Mouse (Mus musculus): ENCODE results near the gene Ate1. TPM values are rescaled to one million over a fixed set of nuclear protein-coding genes. Genes with fewer than 3 reads are reported as not detected.
A peak's percentile ranks its signal among the peaks of the same experiment; 100 is the strongest.
"Not testable (repeated sequence)": the region's sequence is repeated elsewhere in the genome, so short reads cannot be mapped to it uniquely, and the experiment has no call there.

Gene Ate1
- polyA plus RNA-seq, 1 experiment = 15.6 TPM

DNA sequence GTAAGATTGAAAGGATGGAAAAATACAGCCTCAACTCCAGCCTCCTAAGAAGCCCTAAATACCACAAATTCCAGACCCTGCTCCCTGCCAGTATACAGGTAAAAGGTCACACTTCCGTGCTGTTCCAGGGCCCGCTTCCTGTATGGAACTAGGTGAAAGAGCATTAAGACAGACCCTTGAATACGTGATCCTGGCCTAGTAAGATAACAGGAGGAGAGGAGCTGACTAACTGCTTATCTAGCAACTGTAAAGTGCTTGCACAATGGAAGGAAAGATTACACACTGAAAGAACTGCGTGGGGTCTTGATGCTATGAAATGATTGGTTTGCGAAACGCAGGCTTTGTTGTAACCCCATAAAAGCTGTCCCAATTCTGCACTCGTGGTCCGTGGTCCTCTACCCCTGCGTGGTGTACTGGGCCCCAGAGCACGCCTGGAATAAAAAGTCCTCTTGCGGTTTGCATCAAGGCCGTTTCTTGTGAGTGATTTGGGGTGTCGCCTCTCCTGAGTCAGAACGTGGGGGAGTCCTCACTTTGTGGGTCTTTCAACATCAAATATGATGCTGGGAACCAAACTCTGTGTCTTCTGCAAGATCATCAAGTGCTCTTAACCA, 748 bp upstream of the Ate1 start:
- no peak for DNase-seq (ENCODE audit: low spot score)

- peak; percentile 98 for DNase-seq (ENCODE audit: low spot score)
Observed at GRCm38 (mm10) chr7:130519096-130520048, 797 bp downstream of the Ate1 start.

DNA sequence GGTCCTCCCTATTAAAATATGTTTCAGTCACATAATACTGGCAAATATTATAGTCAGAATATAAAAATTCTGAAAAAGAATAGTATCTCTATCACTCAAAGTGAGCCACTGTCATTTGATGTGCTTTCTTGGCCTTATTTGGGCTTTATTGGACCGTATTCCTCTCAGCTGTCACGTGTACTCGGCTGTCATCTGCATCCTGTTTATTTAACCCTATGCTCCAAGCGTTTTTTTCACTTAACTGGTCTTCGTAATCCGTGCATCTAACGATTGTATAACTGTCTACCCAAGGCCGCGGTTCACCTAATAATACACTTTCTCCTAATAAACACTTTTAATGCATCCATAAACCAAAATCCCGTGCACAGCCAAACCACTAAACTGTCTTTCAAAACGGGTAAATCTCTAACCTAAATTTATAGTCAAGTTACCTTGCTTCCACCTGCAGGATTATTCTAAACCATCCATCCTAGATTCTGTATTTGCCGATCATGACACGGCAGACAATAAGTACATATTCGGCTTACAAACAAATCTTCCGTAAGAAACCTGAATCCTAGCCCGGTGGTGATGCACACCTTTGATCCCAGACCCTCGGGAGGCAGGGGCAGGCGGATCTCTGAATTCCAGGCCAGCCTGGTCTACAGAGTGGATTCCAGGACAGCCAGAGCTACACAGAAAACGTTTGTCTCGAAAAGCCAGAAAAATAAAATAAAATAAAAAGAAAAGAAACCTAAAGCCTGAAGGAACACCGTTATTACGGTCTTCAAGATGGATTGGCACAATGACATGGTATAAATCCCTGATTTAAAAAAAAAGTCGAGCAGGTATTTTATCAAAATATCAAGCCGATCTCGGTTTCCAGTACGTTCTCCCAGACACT, 1.7 kb downstream of the Ate1 start:
- no peak for DNase-seq (ENCODE audit: low spot score)

DNA sequence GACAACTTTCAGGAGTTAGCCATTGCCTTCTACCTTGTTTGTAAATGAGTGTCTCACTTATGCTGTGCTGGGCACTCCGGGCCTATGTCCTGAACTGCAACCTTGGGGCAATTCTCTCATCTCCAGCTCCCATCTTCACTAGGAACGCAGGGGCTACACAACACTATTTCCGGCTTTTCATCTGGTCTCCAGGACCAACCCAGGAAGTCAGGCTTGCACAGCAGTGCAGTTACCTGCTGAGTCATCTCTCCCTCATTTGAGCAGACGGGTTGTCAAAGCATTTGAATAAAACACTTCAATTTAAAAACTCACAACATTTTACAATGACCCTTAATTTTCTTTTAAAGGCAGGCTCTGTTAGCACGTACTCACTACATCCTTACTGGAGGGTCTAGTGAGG, 9.9 kb downstream of the Ate1 start:
- DNase-seq (ENCODE audit: low spot score) = no peak

- DNase-seq (ENCODE audit: low spot score) = no peak
Observed at GRCm38 (mm10) chr7:130503006-130503405, 17.2 kb downstream of the Ate1 start.

- no peak for DNase-seq (ENCODE audit: low spot score)
Observed at GRCm38 (mm10) chr7:130501499-130501898, 18.7 kb downstream of the Ate1 start.

GRCm38 (mm10) chr7:130493346-130493745, 26.8 kb downstream of the Ate1 start:
- DNase-seq (ENCODE audit: low spot score) = no peak

GRCm38 (mm10) chr7:130492026-130492425, 28.1 kb downstream of the Ate1 start:
- DNase-seq (ENCODE audit: low spot score) = no peak

DNA sequence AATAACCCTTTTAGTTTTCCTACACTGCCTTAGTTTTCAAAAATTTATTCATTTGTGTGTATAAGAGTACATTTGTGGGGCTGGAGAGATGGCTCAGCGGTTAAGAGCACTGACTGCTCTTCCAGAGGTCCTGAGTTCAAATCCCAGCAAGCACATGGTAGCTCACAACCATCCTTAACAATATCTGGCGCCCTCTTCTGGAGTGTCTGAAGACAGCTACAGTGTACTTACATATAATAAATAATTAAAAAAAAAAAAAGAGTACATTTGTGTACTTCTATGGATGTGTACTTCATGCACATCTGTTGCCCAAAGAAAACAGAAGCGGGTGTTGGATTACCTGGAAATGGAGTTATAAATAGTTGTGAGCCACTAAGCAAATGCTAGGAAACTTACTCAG, 41.2 kb downstream of the Ate1 start:
- not testable (repeated sequence) for DNase-seq (ENCODE audit: low spot score)

DNA sequence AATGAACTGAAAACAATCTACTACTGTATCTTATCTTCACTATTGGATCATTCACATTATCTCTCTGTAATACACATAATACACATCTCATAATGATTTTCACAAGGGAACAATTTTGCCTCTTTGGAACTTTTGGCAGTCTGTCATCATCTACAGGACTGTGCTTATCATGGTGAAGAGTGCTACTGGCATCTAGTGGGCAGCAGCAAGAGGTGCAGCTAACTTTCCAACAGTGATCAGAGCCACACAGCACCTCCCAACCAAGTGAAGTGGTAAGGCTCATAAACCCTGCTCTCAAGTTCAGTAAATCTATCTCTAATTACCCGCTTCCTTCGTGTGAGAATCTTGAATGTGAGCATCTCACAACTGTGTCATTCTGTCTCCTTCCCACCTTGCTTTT, 44.2 kb downstream of the Ate1 start:
- DNase-seq (ENCODE audit: low spot score) = no peak

- no peak for DNase-seq (ENCODE audit: low spot score)
Observed at GRCm38 (mm10) chr7:130473881-130474280, 46.3 kb downstream of the Ate1 start.

DNA sequence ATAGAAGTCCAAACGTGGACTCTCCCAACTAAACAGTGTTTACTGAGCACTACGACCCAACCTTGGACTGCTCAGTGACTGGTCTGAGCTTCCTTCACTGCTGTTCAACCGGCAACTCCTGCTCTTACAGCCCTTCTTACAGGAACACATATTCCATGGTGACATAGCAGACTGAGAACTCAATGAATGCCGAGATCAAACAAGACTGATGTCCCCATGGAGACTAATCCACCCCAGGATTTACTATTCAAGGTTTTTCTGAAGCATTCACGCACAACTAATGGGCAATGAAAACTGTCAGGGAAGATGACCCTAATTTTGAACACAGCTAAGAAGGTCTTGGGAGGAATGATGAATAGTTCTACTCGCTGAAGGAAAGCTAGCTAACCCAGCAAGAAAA, 47.5 kb downstream of the Ate1 start:
- DNase-seq (ENCODE audit: low spot score) = no peak

DNA sequence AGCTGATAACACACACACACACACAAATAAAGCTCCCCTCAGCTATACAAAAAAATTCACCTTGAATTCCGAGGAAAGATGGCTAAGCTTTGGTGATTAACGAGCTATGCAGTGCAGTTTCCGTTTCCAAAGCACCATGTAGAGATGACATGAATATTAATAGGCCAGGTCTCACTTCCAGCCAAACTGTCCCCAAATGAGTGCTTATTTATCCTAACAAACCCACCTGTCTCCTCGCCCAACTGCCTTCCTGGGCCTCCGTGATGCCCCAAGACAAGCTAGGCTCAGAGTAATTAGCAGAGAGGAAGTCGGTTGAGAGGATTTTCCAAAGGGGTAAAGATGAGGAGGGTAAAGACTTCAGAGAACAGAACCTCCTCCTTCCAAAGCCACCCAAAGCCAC, 49.1 kb downstream of the Ate1 start:
- DNase-seq (ENCODE audit: low spot score) = no peak

- DNase-seq (ENCODE audit: low spot score) = no peak
Observed at GRCm38 (mm10) chr7:130455587-130456246, 64.5 kb downstream of the Ate1 start.

DNA sequence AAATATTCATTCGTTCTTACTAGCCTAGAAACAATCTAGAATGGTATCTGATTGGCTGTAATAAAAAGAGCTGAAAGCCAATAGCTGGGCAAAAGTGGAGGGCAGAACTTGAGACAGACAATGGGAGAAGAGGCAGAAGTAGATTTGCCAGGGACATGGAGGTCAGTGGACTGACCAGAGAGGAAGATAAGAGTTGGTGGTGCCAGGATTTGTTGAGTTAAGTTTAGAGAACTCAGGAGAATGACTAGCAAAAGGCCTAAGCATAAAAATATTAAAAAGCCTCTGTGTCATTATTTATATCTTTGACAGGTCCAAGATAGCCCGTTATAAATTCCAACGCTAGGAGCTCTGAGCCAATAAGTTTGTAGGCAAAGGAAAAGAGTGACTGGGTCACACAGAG, 65.9 kb downstream of the Ate1 start:
- DNase-seq (ENCODE audit: low spot score) = no peak

DNA sequence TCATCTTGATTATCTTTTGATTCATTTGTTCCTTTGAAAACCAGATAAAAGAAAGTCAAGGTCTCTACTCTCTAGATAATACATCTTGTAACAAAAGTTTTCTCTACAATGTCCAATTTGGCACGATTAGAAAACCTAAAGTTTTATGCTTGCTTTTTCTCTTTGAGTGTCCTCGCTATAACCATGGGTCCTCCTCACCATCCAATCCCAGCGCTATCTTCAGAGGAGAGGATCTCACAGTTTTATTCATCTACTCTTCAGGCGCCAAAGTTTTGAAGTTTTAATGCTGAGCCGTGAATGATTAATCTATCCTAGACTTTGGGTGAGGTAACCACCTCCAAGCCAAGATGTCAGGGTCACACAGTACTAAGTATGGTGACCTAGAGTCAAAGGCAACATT, 84.4 kb downstream of the Ate1 start:
- no peak for DNase-seq (ENCODE audit: low spot score)

GRCm38 (mm10) chr7:130432141-130432540, 88.0 kb downstream of the Ate1 start:
- no peak for DNase-seq (ENCODE audit: low spot score)

GRCm38 (mm10) chr7:130426586-130426985, 93.6 kb downstream of the Ate1 start:
- DNase-seq (ENCODE audit: low spot score) = no peak

- no peak for DNase-seq (ENCODE audit: low spot score)
Observed at GRCm38 (mm10) chr7:130425991-130426390, 94.2 kb downstream of the Ate1 start.

DNA sequence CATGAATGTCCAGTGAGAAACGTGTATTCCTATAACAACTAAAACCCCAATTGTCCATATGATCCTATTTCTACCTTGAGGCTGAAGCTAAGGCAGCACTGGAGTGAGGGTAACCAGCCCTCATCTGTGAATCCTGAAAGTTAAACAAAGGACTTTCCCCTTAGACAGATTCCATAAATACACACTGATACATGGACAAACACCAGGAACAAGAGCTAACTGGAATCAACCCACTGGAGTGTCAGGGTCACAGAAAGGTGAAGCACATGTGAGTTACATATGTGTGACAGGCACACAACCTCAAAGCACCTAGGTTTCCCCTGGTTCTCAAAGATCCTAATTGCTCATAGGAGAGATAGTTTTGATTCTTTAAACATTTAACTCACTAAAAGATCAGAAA, 100.2 kb downstream of the Ate1 start:
- DNase-seq (ENCODE audit: low spot score) = no peak

GRCm38 (mm10) chr7:130407622-130408021, 112.5 kb downstream of the Ate1 start:
- DNase-seq (ENCODE audit: low spot score) = no peak

- DNase-seq (ENCODE audit: low spot score) = no peak
Observed at GRCm38 (mm10) chr7:130403346-130403745, 116.8 kb downstream of the Ate1 start.
